Mouse (Mus musculus): ENCODE measurements around the gene Kxd1.

Kxd1 gene

DNA sequence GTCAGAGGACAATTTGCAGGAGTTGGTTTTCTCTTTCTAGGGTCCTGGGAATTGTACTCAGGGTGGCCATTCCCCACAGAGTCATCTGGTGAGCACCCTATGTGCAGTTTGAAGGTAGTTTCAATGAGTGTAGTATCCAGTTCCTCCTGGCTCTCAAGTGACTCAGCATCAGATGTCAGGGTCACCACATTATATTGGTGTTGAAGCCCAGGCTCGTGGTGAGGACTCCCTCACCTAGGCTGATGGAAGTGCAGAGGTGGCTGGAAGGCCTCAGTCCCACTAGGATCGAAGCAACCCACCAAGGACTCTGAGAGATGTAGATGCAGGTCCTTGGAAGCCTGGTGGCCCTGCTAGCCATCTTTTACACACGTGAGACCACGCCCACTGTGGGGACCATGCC lies 18.7 kb upstream of the Kxd1 start:
- no peak for DNase-seq

DNA sequence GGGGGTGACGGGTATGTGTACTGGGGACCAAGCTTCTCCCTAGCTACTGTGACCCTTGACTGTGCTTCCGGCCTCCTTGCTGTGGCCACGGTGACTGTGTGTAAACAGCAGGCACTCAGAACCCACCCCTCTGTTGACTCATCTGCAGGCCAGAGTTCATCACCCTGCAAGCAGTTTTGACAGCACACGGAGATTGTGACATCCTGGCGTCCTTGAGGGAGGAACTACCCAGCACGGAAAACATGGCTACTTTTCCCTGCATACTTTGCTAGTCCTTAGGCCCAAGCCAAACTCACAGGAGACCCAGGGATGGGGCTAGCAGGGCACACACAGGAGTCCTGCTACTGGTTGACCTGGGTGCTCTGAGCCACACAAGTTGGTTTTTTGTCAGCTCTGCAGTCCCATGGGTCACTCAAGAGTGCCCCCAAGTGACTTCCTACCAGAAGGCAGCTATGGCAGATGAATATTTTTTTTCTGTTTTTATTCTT lies 16.5 kb upstream of the Kxd1 start:
- no peak for DNase-seq

DNA sequence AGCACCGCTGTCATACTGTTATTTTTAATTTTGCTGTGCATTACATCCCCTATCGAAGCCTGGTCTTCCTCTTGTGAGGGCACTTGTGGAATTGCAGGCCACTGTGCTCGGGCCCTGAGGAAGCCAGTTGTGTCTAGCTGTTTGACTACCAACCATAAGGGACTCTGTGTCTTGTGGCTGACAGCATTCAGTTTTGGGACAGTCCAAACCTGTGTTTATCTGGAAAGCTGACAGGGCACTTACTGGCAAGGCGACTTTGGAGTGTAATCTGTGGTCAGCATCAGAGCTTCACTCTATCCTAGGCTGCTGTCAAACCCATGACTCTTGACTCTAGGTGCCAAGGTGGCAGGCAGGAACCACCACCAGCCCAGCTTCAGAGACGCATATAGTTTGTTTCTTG lies 13.3 kb upstream of the Kxd1 start:
- no peak for DNase-seq

- no peak for DNase-seq
Observed at GRCm38 (mm10) chr8:70540507-70541071, 12.8 kb upstream of the Kxd1 start.

DNA sequence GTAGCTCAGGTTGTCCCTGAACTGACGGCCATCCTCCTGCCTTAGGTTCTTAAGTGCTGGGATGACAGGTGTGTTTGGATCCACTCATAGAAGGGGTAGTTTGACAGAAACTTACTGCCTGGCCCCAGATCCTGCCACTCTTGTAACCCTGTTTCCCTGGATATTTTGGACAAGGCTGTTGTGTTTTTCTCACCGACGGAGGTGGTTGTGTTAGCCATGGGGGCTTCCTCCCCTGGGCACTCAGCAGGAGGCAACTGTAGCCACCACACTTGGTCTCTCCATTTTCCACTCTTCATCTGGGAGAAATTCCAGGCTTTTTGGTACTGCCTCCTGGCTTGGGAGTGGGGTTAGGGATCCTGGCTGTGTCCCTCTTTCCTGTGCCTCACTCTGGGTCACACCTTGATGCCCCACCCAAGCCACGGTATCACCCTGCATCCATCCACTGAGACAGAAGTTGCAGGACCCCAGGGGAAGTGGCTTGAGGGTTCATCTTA lies 12.3 kb upstream of the Kxd1 start:
- no peak for DNase-seq

GRCm38 (mm10) chr8:70539077-70539813 lies 11.5 kb upstream of the Kxd1 start, which contains the start of gene Ell:
Ell (plus strand) TSS chr8:70539457.
- DNase-seq = peak; percentile 100

DNA sequence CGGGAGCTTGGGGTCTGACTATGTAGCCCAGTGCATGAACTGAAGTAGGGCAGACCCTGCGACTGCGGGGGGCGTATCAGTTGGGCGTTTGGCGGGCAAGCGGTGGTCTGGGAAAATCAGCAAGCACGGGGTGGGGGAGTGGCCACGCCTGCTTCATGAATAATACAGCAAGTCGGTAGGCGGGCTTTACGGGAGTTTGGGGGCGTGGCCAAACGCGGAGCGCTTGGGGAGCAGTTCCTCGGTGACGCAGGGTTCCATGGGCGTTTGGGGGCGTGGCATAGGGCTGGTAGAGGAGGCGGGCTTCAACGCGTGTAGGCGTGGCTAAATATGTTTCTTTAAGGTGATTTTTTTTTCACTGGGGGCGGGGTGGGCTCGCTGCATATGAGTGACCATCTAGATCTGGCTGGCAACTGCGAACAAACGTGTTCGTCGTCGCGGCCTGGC lies 10.9 kb upstream of the Kxd1 start:
- DNase-seq = peak; percentile 99

- peak; percentile 68 for DNase-seq
Observed at GRCm38 (mm10) chr8:70538024-70538579, 10.3 kb upstream of the Kxd1 start.

DNA sequence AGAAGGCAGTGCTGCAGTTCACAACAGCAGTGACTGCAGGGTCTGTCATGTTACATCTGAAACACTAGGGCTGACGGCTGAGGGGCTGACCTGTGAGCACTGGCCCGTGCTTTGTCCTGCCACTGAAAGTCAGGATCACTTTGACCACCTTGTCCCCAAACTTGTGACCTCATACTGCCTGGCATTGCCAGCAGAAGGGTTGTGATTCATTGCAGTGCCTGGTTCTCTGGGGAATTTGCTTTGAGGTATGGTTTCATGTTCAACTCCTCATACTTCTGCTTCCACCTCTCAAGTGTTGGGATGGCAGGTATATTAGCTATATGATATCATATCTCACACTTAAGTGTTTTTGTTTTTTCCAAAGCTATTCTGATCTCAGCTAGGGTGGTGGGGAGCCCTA lies 7.9 kb upstream of the Kxd1 start:
- DNase-seq = no peak

GRCm38 (mm10) chr8:70535221-70535620 lies 7.5 kb upstream of the Kxd1 start:
- DNase-seq = no peak

DNA sequence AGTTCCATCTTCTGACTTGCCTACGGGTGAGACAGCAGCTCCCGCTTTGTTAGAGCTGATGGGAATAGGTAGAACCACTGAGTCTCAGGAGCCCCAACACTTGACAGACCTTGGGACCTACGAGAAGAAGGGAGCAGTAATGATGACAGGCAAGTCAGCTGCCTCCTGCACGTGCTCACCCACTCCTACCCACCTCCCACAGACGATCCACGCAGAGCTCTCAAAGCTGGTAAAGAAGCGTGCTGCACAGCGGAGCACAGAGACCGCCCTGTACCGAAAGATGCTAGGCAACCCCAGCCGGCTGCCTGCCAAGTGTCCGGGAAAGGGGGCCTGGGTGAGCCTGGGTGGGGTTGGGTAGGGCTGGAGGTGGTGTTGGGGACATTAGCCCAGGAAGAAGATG lies 6.5 kb upstream of the Kxd1 start:
- DNase-seq = no peak

DNA sequence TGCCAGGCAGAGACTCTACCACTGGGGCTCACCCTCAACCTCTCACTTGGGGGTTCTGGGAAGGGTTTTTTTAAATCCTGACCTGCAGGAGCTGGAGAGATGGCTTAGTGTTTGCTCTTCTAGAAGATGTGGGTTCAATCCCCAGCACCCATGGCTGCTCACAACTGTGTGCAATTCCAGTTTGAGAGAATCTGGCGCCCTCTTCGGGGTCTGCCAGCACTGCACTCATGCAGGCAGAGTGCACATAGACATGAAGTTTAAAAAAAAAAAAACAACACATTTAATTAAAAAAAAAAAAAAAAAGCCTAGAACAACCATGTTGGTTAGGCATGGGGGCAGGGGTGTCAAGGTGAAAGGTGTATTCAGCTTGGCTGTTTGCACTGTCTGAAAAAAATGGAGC lies 2.6 kb upstream of the Kxd1 start:
- DNase-seq = no peak

DNA sequence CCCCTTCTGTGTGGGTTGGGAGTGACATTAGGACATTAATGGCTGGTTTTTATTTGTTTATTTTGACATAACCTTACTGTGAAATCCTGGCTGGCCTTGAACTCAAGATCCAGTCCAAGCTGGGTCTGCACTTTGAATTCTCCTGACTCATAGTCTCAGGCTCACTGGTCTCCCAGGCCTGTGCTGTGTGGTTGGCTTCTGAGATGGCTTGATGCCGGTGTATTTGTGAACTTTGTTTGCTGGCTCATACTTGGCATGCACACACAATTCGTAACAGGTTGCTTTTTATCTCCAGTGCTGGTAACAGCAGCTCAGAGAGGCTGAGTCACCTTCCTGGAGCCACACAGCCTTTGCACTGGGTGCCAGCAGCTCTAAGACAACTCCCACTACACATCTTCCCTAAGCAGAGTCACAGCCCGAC lies 2.0 kb upstream of the Kxd1 start:
- DNase-seq = no peak

GRCm38 (mm10) chr8:70529299-70529698 lies 1.5 kb upstream of the Kxd1 start:
- DNase-seq = no peak

GRCm38 (mm10) chr8:70528182-70528797 lies 534 bp upstream of the Kxd1 start:
- no peak for DNase-seq

DNA sequence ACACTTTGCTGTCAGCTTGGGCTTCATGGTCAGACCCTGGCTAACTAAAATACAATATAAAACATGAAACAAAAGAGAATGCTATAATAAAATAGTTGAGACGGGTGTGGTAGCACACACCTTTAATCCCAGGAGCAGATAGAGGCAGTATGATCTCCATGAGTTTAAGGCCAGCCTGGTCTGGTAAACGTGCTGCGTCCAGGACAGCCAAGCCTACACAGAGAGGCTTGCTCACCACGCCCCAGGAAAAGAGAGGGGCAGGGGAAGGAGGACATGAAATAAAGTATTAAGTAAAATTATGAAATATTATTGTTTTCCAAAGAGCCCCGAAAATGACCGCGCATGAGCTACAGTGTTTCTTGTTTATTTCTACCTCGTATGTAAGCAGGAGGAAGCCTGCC lies 645 bp downstream of the Kxd1 start:
- DNase-seq = no peak

- peak; percentile 97 for DNase-seq
Observed at GRCm38 (mm10) chr8:70522592-70523403, 5.0 kb downstream of the Kxd1 start.

DNA sequence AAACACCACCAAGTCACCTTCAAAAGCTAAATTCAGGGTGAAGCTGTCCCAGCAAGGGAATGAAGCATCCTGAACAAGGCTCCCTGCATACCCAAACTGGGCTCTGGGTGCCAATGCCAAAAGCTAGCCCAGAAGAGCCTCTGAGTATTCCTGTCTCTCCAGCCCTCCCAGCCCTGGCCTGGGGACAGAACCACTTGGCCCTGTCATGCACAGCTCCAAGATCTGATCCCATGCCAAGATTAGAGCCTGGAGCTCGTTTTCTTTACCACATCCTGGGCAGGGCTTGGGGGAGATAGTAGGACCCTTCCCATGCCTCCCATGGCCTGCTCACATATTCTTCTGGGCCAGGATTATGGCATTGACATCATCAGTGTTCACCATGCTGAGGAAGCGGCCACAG lies 8.2 kb downstream of the Kxd1 start:
- DNase-seq = no peak

DNA sequence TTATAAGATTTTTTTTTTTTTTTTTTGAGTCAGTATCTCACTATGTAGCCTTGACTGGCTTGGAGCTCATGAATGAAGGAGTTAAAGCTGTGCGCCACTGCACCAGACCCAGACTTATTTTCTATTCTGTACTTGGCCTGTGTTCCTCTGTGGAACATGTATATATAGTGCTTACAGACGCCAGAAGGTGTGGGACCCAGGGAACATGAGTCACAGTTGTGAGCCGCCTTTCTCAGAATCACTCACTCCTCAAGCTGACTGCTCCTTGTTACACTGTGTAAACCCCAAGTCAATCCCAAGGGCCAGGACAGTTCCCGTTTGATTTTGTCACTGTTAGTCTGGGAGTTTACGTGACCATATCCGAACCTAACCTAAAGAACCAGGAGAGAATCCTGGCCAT lies 8.7 kb downstream of the Kxd1 start:
- DNase-seq = no peak

DNA sequence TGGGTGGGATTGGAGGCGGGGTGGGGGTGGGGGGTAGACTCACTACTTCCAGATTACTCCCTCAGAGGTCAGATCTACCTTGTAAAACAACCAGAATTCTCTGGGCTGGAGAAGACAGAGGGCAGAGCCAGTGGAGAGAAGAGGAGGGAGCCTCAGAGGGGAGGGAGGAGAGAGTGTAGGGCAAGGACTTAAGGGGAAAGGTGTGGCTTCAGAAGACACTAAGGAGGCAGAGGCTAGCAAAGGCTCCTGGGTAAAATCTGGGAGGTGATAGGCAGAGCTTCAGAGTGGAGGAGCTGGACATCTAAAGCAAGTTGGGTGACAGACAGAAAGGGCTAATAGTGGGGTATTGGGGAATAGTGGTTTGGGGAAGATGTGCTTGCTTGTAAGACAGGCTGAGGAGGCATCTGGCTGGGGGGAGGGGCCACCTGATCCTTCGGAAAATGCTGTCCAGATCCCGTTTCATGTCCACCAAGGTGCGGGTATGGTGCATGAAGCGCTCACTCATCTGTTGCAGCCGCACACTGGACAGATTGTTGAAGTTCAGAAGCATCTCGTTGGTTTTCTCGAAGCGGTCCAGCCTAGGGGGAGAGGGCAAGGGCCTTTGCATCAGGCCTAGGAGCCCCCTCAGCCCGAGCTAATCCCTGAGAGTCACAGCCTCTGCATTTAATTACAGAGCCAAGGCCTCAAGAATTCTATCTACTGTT lies 9.7 kb downstream of the Kxd1 start:
- DNase-seq = no peak

DNA sequence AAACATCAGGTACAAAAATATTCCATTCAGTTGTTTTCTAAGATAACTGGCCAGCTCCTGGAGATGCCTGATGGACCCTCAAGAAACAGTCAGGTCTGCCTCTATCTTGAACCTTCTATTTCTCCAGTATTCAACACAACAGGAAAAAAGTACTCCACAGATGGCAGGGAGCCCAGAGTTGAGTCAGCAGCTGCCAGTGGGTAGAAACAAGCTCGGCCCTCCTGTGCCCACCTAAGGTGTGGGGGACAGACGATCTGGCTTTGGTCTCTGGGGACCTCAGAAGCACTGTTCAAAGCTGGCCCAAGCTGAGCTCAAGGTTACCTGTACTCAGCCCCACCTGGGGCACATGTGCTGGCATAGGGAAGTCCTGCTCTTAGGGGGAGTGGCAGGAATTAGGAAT lies 14.3 kb downstream of the Kxd1 start:
- DNase-seq = no peak

- DNase-seq = no peak
Observed at GRCm38 (mm10) chr8:70512253-70512903, 15.4 kb downstream of the Kxd1 start.
